Mouse (Mus musculus) midbrain, embryonic 13.5 days (tissue): Measurements from ENCODE around the gene Lcn12. TPM values are rescaled to one million over a fixed set of nuclear protein-coding genes. Genes with fewer than 3 reads are reported as not detected.
A peak's percentile ranks its signal among the peaks of the same experiment; 100 is the strongest.

Experiments used
- ATAC-seq: fragments of 200-750 bp; cut with Nextera tagmentation; 2 replicates; pipeline ENCODE4 v1.8.0; 2017; ENCODE audit warnings: mild to moderate bottlenecking, moderate TSS enrichment, moderate library complexity
- H3K27ac ChIP-seq: fragments of 300-500 bp; sonication (generic); 2 replicates; pipeline ENCODE4 v1.5.1; 2015; ENCODE audit warnings: inconsistent platforms, mild to moderate bottlenecking, moderate library complexity
- H3K27me3 ChIP-seq: fragments of 300-500 bp; sonication (generic); 2 replicates; pipeline ENCODE4 v1.6.1; 2015; ENCODE audit warnings: mild to moderate bottlenecking, inconsistent platforms
- H3K36me3 ChIP-seq: fragments of 300-500 bp; sonication (generic); 2 replicates; pipeline ENCODE4 v1.6.1; 2015; ENCODE audit warnings: mild to moderate bottlenecking, inconsistent platforms
- H3K4me1 ChIP-seq: fragments of 300-500 bp; sonication (generic); replicated peaks from 2 replicates; pipeline ENCODE4 v1.6.1; 2015; ENCODE audit warnings: inconsistent platforms
- H3K4me2 ChIP-seq: fragments of 300-500 bp; sonication (generic); replicated peaks from 2 replicates; pipeline ENCODE4 v1.6.1; 2015; ENCODE audit warnings: moderate library complexity, mild to moderate bottlenecking, inconsistent platforms
- H3K4me3 ChIP-seq: fragments of 300-500 bp; sonication (generic); replicated peaks from 2 replicates; pipeline ENCODE4 v1.5.1; 2015; ENCODE audit warnings: mild to moderate bottlenecking, inconsistent platforms
- H3K9ac ChIP-seq: fragments of 300-500 bp; sonication (generic); replicated peaks from 2 replicates; pipeline ENCODE4 v1.6.1; 2015; ENCODE audit warnings: mild to moderate bottlenecking, inconsistent platforms
- H3K9me3 ChIP-seq: fragments of 300-500 bp; sonication (generic); 2 replicates; pipeline ENCODE4 v1.6.1; 2016; ENCODE audit warnings: mild to moderate bottlenecking, inconsistent platforms
- WGBS: fragments of 180-500 bp; shearing (Covaris S2); methylation state at CpG from one replicate; pipeline ENCODE4 v1.1.7; 2015; 5-methylcytosine and 5-hydroxymethylcytosine counted together
- polyA plus RNA-seq: library from polyadenylated mRNA; unstranded; fragments of >200 nt; fragmentation: Nextera tagmentation; extraction: Ambion mirVana; gene quantifications from 2 replicates; pipeline ENCODE4 v1.2.1, GENCODE M21; 2015

The Lcn12 gene
- polyA plus RNA-seq, 1 experiment from 2014 or later = not detected

DNA sequence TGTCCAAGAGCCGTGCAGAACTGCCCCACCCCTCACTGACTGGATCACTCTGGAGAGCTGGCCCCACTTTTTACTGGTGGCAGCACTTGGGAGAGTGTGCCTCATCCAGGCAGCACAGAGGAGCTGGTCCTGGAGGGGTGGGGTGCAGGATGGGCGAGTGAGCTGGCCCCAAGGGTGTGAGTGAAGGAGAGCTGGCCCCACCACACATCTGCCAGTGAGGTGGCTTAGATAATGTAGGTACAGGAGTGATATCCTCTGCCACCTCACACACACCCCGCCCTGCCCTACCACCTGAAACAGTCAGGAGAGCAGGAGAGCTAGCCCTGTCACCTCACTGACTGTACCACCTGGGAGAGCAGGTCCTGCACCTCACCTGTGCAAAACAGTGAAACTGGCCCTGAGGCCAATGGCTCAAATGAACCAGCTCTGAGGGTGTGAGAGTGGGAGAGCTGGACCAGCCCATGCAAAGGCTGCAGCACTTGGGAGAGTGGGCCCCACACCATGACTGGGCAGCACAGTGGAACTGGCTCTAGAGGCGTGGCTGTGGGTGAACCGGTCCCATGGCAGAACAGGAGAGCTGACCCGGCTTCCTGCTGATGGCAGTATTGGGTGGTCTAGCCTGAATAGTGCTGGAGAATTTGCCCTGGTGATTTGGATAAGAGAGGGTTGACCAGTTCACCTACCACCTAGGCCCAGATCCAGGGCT lies 5.6 kb downstream of the Lcn12 start:
- Histone ChIP-seq H3K4me3 (no peak overlapping the region), H3K9me3 (no peaks in the 10 kb centered on the region), H3K4me1 (no peaks in the 10 kb centered on the region), H3K9ac (no peak overlapping the region), H3K4me2 (no peak overlapping the region), H3K27me3 (0 out of 2 replicates have a peak, but pooled peaks cover 3% of the 10 kb centered on the region), H3K36me3 (no peaks in the 10 kb centered on the region), H3K27ac (no peak overlapping the region)
- 73% methylated on average over 6 of the region's 6 CpGs for WGBS
- ATAC-seq = no peak

DNA sequence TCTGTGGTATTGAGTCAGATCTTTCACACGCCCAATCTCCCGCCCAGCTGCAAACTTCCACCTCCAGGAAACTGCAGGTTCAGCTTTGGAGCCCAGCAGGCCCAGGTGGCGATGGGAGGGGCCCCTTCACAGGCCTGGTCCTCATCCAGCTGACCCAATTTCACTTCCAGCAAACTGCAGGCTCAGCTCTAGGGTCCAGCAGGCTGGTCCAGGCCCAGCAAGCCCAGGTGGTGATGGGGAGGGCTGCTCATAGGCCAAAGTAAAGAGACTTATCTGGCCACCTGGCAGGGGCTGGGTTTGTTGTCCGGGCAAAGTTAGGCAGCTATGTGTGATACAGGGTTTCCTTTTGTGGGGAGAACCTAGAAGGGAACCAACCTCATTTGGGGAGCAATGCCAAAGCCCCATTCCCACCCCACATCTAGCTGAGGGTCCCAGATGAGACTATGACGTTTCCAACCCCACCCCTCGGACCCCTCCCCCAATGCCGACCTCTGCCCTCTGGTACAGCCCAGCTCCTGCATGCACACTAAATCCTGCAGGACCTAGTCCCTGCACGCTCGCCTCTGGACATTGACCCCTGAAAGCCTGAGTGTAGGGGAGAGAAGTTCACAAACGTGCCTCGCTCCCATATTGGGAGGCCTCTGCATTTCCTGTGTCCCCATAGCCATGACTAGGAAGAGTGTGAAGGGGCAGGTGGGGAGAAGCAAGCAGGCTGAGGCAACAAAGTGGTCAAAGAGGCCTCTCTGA lies 8.6 kb downstream of the Lcn12 start:
- ATAC-seq = no peak

DNA sequence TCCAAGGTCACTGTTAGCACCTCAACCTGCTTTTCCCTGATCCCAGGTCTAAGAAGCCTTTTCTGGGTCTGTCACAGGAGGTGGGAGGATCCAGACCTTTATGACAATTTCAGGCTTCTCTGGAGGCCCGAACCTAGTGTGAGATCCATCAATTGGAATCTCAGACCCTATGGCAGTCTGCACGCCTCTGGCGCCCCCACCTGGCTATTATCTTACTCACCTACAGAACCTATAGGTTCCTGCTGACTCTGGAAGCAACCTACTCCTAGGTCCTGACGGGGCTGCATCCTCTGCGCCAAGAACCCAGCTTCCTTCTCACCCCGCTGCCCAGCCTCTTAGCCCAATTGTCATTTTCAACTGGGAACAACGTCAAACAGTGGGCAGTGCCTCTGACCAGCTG lies 10.7 kb downstream of the Lcn12 start:
- Histone ChIP-seq H3K27ac (no peak overlapping the region), H3K27me3 (no peaks in the 10 kb centered on the region), H3K9me3 (no peaks in the 10 kb centered on the region), H3K4me1 (no peaks in the 10 kb centered on the region), H3K9ac (no peak overlapping the region), H3K4me2 (no peak overlapping the region), H3K36me3 (no peaks in the 10 kb centered on the region), H3K4me3 (no peak overlapping the region)
- ATAC-seq = no peak
- 34% methylated on average over 7 of the region's 7 CpGs for WGBS

More for the DNA sequence above, 8.6 kb downstream of the Lcn12 start:
- Histone ChIP-seq H3K4me2 (no peak overlapping the region), H3K4me3 (no peak overlapping the region), H3K4me1 (no peaks in the 10 kb centered on the region), H3K36me3 (no peaks in the 10 kb centered on the region), H3K27ac (no peak overlapping the region), H3K9ac (no peak overlapping the region), H3K9me3 (no peaks in the 10 kb centered on the region), H3K27me3 (0 out of 2 replicates have a peak, but pooled peaks cover 3% of the 10 kb centered on the region)
- 70% methylated on average over 11 of the region's 11 CpGs for WGBS

DNA sequence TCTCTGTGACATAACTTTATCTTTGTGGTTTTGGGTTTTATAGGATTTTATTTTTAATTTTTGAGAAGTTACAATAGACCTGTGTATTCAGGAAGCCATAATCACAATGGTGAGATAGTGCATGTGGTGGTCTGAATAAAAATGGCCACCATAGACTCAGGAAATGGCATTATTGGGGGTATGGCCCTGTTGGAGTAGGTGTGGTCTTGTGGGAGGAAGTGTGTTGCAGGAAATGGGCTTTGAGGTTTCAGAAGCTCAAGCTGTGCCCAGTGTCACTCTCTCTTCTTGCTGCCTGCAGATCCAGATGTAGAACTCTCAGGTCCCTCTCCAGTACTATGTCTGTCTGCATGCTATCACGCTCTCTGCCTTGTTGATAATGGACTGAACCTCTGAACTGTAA lies 13.2 kb downstream of the Lcn12 start:
- 94% methylated on average over 1 of the region's 1 CpGs for WGBS

DNA sequence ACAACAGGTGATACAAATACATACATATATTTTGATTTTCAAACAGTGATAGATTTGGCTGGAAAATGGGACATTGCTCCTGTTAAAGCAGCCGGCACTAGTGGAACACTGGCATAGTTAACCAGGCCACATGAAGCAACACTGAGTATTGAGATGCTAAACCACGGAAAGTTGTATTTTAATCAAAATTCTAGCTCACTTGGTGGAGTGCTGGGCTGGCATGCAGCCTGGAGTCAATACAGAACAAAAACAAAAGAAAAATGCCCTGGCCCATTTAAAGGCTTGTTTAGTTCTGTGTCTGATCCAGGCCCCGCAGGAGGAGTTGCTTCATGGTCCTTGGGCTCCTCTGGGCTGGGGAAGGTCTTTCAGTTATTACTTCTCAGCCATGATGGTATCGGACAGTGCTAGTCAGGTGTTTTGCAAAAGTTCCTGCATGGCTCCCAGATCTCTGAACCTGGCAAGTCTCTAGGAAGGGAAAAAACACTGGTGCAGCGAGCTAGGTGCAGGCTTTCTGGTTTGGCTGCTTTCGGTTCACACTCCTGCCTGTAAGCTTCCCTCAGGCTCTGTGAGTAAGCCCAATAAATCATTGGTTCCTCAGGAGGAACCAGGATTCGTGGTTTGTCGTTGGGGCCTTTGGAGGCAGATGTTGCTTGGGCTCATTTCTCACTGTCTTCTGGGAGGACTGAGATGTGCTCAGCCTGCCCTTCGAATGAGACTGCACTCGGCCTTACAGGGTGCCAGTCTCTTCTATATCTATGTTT lies 14.0 kb downstream of the Lcn12 start:
- Histone ChIP-seq H3K4me1 (no peaks in the 10 kb centered on the region), H3K27me3 (no peaks in the 10 kb centered on the region), H3K9ac (no peak overlapping the region), H3K9me3 (no peaks in the 10 kb centered on the region), H3K4me2 (no peak overlapping the region), H3K36me3 (no peaks in the 10 kb centered on the region), H3K27ac (no peak overlapping the region), H3K4me3 (no peak overlapping the region)
- no peak for ATAC-seq
- WGBS = 78% methylated on average over 10 of the region's 10 CpGs

More for the DNA sequence above, 13.2 kb downstream of the Lcn12 start:
- no peak overlapping the region for H3K4me2 ChIP-seq
- ATAC-seq = no peak
- H3K27me3 ChIP-seq = no peaks in the 10 kb centered on the region
- no peaks in the 10 kb centered on the region for H3K36me3 ChIP-seq
- no peaks in the 10 kb centered on the region for H3K9me3 ChIP-seq
- no peaks in the 10 kb centered on the region for H3K4me1 ChIP-seq
- no peak overlapping the region for H3K9ac ChIP-seq
- H3K27ac ChIP-seq = no peak overlapping the region
- H3K4me3 ChIP-seq = no peak overlapping the region

DNA sequence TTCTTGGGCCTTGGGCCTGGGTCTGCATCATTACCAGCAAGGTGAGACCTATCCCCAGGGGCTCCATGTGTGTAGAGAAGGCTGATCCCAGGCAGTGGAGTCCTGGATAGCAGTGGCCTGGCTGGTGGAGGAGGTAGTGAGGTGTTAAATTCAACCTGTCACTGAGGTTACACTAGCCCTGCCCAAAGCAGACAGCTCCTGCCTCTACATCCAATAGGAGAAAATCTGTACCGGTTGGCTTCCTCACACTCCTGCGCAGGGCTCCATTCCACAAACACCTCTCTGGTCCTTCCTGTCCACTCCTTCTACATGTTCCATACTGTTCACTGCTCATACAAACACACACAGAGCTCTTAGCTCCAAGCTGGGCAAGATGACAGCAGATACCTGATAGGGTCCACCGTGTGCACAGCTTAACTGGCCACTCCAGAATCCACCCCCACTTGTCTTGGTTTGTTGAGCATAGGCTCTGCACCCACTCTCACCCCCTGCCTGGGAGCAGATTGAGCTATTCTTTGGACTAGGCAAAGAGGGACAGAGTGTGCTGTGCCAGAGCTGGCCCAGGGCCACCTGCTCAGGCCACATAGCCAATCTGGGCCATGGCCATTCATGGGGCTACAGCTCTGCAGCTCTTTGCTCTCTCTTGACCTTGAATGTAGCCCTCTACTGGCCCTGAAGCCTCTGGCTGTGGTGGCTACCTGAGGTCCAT lies 15.6 kb downstream of the Lcn12 start:
- Histone ChIP-seq H3K4me1 (no peaks in the 10 kb centered on the region), H3K36me3 (no peaks in the 10 kb centered on the region), H3K4me2 (no peak overlapping the region), H3K9ac (no peak overlapping the region), H3K27ac (no peak overlapping the region), H3K9me3 (no peaks in the 10 kb centered on the region), H3K4me3 (no peak overlapping the region), H3K27me3 (no peaks in the 10 kb centered on the region)
- 95% methylated on average over 3 of the region's 3 CpGs for WGBS
- no peak for ATAC-seq

DNA sequence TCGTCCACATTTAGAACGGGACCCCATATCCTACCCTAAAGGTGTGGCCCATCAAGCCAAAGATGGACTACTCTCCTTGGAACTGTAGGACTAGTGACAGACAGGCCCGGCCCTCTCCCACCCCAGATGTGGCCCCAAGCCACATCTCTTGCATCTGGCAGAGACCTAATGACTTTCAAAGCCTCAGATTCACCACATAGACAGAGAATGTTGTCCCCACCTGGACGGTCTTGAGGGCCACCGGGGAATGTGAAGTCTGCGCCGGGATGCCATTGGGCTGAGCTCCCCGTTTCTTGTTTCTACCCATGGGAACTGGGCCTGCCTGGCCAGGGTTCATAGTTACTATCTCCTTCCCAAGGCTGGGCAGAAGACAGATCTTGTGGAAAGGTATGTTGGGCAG lies 16.2 kb downstream of the Lcn12 start:
- Histone ChIP-seq H3K27ac (no peak overlapping the region), H3K27me3 (no peaks in the 10 kb centered on the region), H3K9me3 (no peaks in the 10 kb centered on the region), H3K4me2 (no peak overlapping the region), H3K9ac (no peak overlapping the region), H3K4me1 (no peaks in the 10 kb centered on the region), H3K36me3 (no peaks in the 10 kb centered on the region), H3K4me3 (no peak overlapping the region)
- 93% methylated on average over 8 of the region's 8 CpGs for WGBS
- ATAC-seq = no peak

DNA sequence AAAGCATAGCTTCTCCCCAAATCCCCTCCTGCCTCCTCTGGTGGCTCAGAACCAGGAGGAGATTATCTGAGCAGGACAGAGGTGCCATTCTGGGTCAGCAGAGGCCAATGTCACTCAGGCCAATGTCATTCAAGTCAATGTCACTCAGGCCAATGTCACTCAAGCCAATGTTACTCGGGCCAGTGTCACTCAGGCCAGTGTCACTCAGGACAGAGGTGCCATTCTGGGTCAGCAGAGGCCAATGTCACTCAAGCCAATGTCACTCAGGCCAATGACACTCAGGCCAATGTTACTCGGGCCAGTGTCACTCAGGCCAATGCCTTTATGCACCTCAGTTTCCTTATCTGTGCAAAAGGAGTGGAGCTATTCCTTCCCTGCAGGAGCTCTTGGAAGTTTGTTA lies 21.2 kb downstream of the Lcn12 start:
- Histone ChIP-seq H3K4me3 (no peak overlapping the region), H3K9me3 (no peaks in the 10 kb centered on the region), H3K4me1 (peaks cover 16% of the 10 kb centered on the region), H3K4me2 (no peak overlapping the region), H3K27me3 (no peaks in the 10 kb centered on the region), H3K36me3 (no peaks in the 10 kb centered on the region), H3K9ac (no peak overlapping the region), H3K27ac (no peak overlapping the region)
- ATAC-seq = no peak
- WGBS = 70% methylated on average over 2 of the region's 2 CpGs

DNA sequence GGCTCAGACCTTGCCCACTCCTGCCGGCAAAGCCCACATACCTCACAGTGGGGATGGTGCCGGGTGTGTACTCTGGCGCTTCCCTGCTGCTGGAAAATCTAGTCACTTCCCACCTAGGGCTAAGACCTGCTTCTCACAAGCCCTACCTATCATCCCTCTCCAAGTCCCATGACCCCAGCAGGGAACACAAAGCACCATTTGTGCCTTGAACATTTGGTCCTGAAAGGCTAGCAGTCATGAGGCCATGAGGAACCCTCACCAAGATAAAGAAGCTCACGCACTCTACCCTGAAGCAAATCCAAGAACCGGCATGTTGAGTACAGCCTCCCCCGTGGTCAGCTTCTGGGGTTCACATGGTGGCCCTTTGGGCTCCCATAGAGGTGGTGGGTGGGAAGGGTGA lies 23.7 kb downstream of the Lcn12 start, which contains the start of gene Ptgds:
Gene Ptgds, minus strand, starts transcription at position 78 of the 400 bp plus-strand sequence.
- H3K4me3 ChIP-seq = no peak within 1 kb of the TSS
- H3K4me2 ChIP-seq = no peak within 1 kb of the TSS
- no peaks in the 10 kb centered on the region for H3K27me3 ChIP-seq
- H3K36me3 ChIP-seq = no peaks in the 10 kb centered on the region
- no peak for ATAC-seq
- 0 out of 2 replicates have a peak within 1 kb of the TSS, but pooled peaks have one; percentile 36 for H3K27ac ChIP-seq
- no peak within 1 kb of the TSS for H3K9ac ChIP-seq
- peaks cover 35% of the 10 kb centered on the region for H3K4me1 ChIP-seq
- H3K9me3 ChIP-seq = no peaks in the 10 kb centered on the region
- 71% methylated on average over 6 of the region's 6 CpGs for WGBS

DNA sequence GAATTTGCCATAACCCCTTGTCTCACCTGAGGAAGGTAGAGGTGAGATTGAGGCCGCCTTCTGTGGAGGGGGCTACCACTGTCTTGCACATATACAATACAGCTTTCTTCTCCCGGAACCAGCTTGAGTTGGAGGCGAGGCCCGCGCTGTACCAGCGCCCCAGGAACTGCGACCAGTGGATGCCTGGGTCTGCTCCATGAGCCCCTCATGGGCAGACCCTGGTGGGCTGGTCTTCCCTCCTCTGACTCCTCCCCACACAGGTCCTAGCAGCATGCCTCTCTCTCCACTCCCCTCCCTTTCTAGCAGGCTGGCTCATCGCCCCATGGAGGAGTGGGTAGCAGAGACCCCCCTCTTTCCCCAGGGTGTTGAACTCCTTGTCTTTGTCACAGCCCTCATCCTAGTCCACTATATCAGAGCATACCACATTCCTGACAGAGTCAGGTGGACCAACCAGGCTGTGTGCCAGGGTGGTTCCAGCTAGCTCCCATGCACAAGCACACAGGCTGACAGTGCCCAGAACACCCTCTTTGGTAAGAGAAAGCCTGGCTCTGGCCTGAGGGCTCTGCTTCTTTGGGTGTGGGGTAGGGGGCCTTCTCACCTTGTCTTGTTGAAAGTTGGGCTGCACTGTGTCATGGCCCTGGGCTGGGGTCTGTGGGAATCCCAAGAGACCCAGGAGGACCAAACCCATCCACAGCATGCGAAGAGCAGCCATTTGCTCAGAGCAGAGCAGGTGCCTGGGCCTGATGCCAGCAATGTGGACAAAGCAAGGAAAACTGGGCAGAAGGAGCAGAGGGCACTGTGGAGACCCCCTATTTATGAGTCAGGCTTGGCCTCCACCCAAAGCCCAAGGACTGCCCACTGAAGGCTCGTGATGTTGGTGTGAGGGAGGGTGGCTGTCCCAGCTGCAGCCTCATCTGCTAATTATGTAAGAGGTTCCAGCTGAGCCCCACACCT lies 24.5 kb downstream of the Lcn12 start:
- peaks cover 35% of the 10 kb centered on the region for H3K4me1 ChIP-seq
- H3K4me3 ChIP-seq = no peak overlapping the region
- no peaks in the 10 kb centered on the region for H3K27me3 ChIP-seq
- peak; percentile 70 for ATAC-seq
- H3K36me3 ChIP-seq = no peaks in the 10 kb centered on the region
- no peak overlapping the region for H3K9ac ChIP-seq
- H3K27ac ChIP-seq = 0 out of 2 replicates have a peak overlapping the region, but pooled peaks have one; percentile 36
- H3K4me2 ChIP-seq = no peak overlapping the region
- WGBS = 75% methylated on average over 10 of the region's 10 CpGs
- H3K9me3 ChIP-seq = no peaks in the 10 kb centered on the region
